Comparison of ENCODE assay signal across 1 mouse cellular context in the genomic region with DNA sequence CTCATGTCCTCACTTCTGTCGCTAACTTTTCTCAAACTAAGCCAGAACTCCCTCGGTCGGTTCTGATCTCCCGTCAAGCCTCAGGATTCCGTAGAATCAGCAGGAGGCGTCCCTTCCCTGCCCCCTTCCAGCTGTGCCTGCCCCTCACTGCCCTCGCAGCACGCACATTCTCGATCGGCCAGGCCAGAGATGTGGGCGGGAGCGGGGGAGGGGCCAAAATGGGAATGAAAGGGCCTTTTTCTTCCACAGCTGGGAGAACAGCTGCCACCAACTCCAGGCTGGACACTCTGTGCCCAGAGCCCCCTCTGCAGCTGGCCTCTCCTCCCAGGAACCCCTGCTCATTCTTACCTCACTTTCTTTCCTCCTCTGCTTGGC.
TF ChIP-seq lines count a peak whose summit lies in the region.

No protein-coding gene starts in this region.

TF ChIP-seq in MEL, 35 proteins besides CTCF, POLR2A, EP300 and RAD21 (continued from another document):
- TF ChIP-seq MEF2A (IDR thresholded peaks at IDR 0.05; ENCODE audit: extremely low read depth, insufficient replicate concordance, low read depth, low read length, poor library complexity, severe bottlenecking), result no peak
- no peak for TF ChIP-seq CHD1 (IDR thresholded peaks at IDR 0.05; ENCODE audit: low read depth, low read length)
- peak; percentile 35; the same call in 1 of the 2 replicates for TF ChIP-seq SIN3A (IDR thresholded peaks at IDR 0.05; ENCODE audit: low read length)
